Mouse (Mus musculus) activated CD4-positive, CD25-positive, alpha-beta regulatory T cell (primary cell): ENCODE results near the gene Odf3. TPM values are rescaled to one million over a fixed set of nuclear protein-coding genes. Genes with fewer than 3 reads are reported as not detected.

Experiments
- polyA plus RNA-seq, 2 experiments: library from polyadenylated mRNA; unstranded; fragments of 100-300 nt; shearing (Covaris generic); gene quantifications; one replicate each; pipeline ENCODE4 v1.2.1; 2017

Odf3 gene
- polyA plus RNA-seq = not detected

DNA sequence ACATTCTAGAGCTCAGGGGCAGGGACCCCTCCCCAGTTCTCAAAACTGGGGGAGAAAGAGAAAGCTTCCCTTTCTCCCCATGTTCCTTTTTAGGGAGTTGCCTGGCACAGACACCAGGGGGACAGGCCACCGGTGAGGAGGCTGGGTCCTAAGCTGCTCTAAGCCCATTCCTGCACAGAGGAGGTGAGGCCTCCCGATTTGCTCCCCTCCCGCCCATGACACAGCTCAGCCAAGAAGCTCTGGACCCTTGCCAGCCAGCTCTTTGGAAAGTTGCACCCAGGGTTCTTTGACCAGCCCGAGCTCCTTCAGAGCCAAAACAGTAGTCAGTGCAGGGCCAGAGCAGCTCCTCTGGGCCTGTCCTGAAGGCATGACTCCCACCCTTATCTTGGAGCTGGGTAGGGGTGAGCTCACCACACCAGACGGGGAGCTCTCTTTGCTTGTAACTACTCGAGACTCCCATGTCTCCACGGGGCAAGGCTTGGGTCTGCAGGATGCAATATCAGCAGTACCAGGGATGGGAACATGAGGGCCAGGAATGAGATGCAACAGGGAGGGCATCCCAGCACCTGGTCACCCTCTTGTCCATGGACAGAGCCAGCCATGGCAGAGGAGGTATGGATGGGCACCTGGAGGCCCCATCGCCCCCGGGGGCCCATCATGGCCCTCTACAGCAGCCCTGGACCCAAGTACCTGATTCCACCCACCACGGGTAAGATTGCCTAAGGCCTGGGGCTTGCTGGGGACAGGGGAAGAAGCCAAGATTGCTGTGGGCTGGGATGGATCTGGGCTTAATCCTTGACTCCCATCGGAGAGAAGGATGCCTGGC, at the start of gene Odf3:
TSS of gene Odf3 (plus strand) at position 51 of the 826 bp plus-strand sequence.

DNA sequence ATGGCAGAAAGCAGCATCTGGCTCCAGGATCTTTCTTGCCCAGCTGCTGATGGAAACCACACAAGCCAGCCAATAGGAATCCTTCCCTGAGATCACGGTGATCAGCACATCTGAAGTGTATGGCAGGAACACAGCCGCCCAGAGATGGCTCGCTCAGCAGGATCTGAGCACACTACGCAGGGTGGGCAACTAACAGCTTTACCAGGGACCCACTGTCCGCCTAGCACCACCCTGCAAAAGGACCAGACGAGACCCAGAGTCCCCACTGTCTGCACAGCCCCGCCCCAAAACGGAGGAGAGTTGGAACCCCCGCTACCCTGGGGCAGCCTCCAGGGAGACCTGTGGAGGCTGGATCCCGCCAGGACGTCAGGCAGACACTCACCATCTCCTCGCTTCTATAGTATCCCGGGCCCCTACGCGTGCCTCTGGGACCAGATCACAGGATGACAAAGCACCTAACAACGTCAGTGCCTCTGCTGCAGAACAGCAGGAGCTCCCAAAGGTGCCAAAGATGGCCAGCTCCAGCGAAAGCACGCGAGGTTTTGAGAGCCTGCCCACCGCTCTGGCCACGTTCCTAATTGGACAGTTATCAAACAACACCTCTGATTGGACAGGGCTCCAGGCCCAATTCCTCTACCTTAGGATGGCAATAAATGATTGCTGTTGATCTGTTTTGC, 25.8 kb upstream of the Odf3 start, which contains the start of gene Zfp941:
TSS of gene Zfp941 (minus strand) at position 526 of the 677 bp plus-strand sequence.

DNA sequence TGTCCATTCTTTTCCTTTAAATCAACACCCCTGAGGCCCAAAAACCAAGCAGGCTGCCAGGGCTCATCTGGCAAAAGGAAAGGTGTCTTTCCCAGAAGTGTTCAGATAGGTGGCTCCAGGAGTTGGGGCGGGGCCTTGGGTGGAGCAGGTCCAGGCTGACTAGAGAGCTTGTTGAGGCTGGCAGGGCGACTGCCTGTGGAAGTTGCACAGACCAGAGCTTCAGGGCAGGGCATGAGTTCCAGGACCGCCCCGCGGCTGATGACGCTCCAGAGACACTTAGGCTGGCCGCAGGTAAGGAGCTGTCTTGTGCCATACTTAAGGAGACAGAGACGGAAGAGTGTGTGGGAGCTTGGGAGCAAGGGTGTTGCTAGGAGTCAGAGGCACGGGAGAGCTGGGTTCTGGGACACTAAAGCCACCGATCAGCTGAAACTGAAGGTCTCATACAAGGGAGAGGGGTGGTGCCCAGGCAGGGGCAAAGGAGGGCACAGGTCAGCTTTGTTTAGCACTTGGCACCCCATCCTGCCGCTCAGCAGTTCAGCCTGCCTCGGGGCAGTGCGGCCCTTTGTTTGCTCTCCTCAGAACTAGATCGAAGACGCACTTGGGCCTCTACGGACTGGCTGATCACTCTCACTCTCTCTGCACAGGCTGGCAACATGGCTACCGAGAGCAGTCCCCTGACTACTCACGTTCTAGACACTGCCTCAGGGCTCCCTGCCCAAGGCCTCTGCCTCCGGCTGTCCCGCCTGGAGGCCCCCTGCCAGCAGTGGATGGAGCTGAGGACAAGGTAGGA, 12.4 kb upstream of the Odf3 start, which contains the start of gene Urah:
TSS of gene Urah (plus strand) at position 51 of the 790 bp plus-strand sequence.

GRCm38 (mm10) chr7:140844905-140845665, 2.5 kb upstream of the Odf3 start, which contains the start of gene Scgb1c1:
Gene Scgb1c1 (plus strand): TSS chr7:140845547.

GRCm38 (mm10) chr7:140855860-140856784, 8.5 kb downstream of the Odf3 start, which contains the start of gene Gm45785:
Gene Gm45785 (minus strand): TSS chr7:140856331.

GRCm38 (mm10) chr7:140856785-140857549, 9.4 kb downstream of the Odf3 start, which contains the start of gene Ric8a:
Gene Ric8a (plus strand): TSS chr7:140856957.

GRCm38 (mm10) chr7:140857550-140858505, 10.2 kb downstream of the Odf3 start, which contains the start of gene Bet1l:
Gene Bet1l (minus strand): TSS chr7:140857577.

GRCm38 (mm10) chr7:140881696-140882468, 34.3 kb downstream of the Odf3 start, which contains the start of the genes Psmd13 and Sirt3:
Gene Psmd13 (plus strand): TSS chr7:140881968.
Gene Sirt3 (minus strand): TSS chr7:140882309.

DNA sequence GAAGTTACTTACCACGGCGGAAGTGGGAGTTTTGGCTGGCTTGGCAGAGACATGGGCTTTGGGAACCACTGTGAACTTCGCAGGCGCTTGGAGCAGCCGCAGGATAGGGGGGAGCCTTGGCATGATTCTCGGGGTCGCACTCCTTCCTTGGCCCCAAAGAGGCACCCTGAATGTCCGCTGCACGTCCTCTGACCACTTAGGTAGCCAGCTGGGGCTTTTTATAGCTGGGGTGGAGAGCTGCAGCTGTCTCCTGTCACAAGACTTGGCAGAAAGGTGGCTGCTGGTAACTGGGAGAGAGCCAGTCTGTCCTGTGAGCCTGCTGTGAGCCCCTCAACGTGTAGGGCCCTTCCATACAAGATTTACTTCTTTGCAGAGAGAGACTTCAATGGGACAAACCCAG, 52.6 kb downstream of the Odf3 start, which contains the start of gene Cox8b:
TSS of gene Cox8b (minus strand) at position 227 of the 400 bp plus-strand sequence.

Other genes starting within 250 kb of the Odf3 start
- under 1 TPM in 1 of 2 experiments, not detected in 1; 0.02 TPM for gene Olfr46, start 246.5 kb upstream of the Odf3 start, polyA plus RNA-seq
- not detected for gene Olfr61, start 218.8 kb upstream of the Odf3 start, polyA plus RNA-seq
- gene Olfr53, start 201.4 kb upstream of the Odf3 start, polyA plus RNA-seq = not detected
- under 1 TPM; 0.10 to 0.14 TPM for gene Olfr539, start 187.9 kb upstream of the Odf3 start, polyA plus RNA-seq
- under 1 TPM; 0.04 to 0.07 TPM for gene Olfr45, start 165.9 kb upstream of the Odf3 start, polyA plus RNA-seq
- gene Olfr541, start 150.5 kb upstream of the Odf3 start, polyA plus RNA-seq = under 1 TPM in 1 of 2 experiments, not detected in 1; 0.34 TPM
- under 1 TPM in 1 of 2 experiments, not detected in 1; 0.26 TPM for gene Cyp2e1, start 84.1 kb upstream of the Odf3 start, polyA plus RNA-seq
- 1 to 10 TPM in 1 of 2 experiments, under 1 TPM in 1; 0.32 to 1.6 TPM for gene Syce1, start 60.0 kb upstream of the Odf3 start, polyA plus RNA-seq
- gene Zfp941, start 25.6 kb upstream of the Odf3 start, polyA plus RNA-seq = under 1 TPM; 0.11 to 0.17 TPM
- gene Urah, start 12.8 kb upstream of the Odf3 start, polyA plus RNA-seq = not detected
- not detected for gene Scgb1c1, start 2.3 kb upstream of the Odf3 start, polyA plus RNA-seq
- under 1 TPM in 1 of 2 experiments, not detected in 1; 0.43 TPM for gene Gm45785, start 8.5 kb downstream of the Odf3 start, polyA plus RNA-seq
- gene Ric8a, start 9.2 kb downstream of the Odf3 start, polyA plus RNA-seq = 100 to 1,000 TPM; 101 to 128 TPM
- 10 to 100 TPM; 46.6 to 46.7 TPM for gene Bet1l, start 9.8 kb downstream of the Odf3 start, polyA plus RNA-seq
- gene Psmd13, start 34.2 kb downstream of the Odf3 start, polyA plus RNA-seq = 100 to 1,000 TPM; 232 to 235 TPM
- gene Sirt3, start 34.5 kb downstream of the Odf3 start, polyA plus RNA-seq = 10 to 100 TPM in 1 of 2 experiments, 1 to 10 TPM in 1; 4.9 to 10.0 TPM
- not detected for gene Cox8b, start 52.6 kb downstream of the Odf3 start, polyA plus RNA-seq
- under 1 TPM in 1 of 2 experiments, not detected in 1; 0.24 TPM for gene Nlrp6, start 73.1 kb downstream of the Odf3 start, polyA plus RNA-seq
- gene Pgghg, start 93.6 kb downstream of the Odf3 start, polyA plus RNA-seq = 10 to 100 TPM; 20.0 to 39.9 TPM
- gene Ifitm5, start 102.5 kb downstream of the Odf3 start, polyA plus RNA-seq = under 1 TPM in 1 of 2 experiments, not detected in 1; 0.57 TPM
- not detected for gene Gm45717, start 108.1 kb downstream of the Odf3 start, polyA plus RNA-seq
- 100 to 1,000 TPM in 1 of 2 experiments, 10 to 100 TPM in 1; 67.1 to 119 TPM for gene Ifitm2, start 108.2 kb downstream of the Odf3 start, polyA plus RNA-seq
- gene Ifitm1, start 119.4 kb downstream of the Odf3 start, polyA plus RNA-seq = 10 to 100 TPM in 1 of 2 experiments, 1 to 10 TPM in 1; 2.5 to 20.2 TPM
- gene Ifitm3, start 163.0 kb downstream of the Odf3 start, polyA plus RNA-seq = 10 to 100 TPM; 14.6 to 31.5 TPM
- gene Ifitm6, start 170.1 kb downstream of the Odf3 start, polyA plus RNA-seq = 1 to 10 TPM in 1 of 2 experiments, under 1 TPM in 1; 0.75 to 1.2 TPM
- gene Gm17387, start 181.3 kb downstream of the Odf3 start, polyA plus RNA-seq = not detected
- 10 to 100 TPM in 1 of 2 experiments, 1 to 10 TPM in 1; 9.9 to 21.4 TPM for gene B4galnt4, start 213.3 kb downstream of the Odf3 start, polyA plus RNA-seq
- 100 to 1,000 TPM; 238 to 385 TPM for gene Pkp3, start 230.4 kb downstream of the Odf3 start, polyA plus RNA-seq